Mouse (Mus musculus) G1E (cell line): ENCODE data around the gene Atp10a.

Experiments
- CTCF ChIP-seq: IDR thresholded peaks from 2 replicates; pipeline ENCODE4 v1.5.1; 2012; ENCODE audit warnings: low read depth, low read length, inconsistent platforms, mixed read lengths
- GATA1 ChIP-seq: IDR thresholded peaks from 2 replicates; pipeline ENCODE4 v1.6.1; 2012; ENCODE audit warnings: borderline replicate concordance, low read length, inconsistent platforms, mixed read lengths
- GATA2 ChIP-seq: IDR thresholded peaks from 2 replicates; pipeline ENCODE4 v1.6.1; 2012; ENCODE audit warnings: low read depth, low read length, inconsistent platforms, borderline replicate concordance

GRCm38 (mm10) chr7:58733490-58733901, 77.5 kb downstream of the Atp10a start:
- TF ChIP-seq CTCF (no peak), GATA2 (no peak), GATA1 (no peak)
